Mouse (Mus musculus): ENCODE data around the gene Slit2.

DNA sequence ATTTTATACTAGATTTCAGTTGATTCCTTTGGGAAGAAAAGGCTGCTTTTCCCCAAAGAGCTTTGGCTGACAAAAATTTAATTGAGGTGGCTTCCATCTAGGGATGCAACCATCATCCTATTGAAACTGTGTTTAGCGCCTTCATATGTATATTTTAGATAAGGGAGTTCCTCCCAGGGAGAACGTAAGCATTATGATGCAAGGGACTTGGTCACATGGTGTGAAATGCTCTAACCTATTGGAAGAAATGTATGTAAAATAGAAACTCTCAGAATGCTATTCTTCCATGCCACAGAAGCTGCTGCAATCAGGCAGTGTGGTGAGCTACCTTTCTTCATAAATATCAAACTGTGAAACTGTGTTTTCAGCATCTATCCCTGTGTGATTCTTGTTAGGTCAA is 347.9 kb downstream of the Slit2 start:
- TF ChIP-seq CTCF (IDR thresholded peaks at IDR 0.05) = no peak
- no peak for TF ChIP-seq EP300 (IDR thresholded peaks at IDR 0.05)
